Mouse (Mus musculus): ENCODE data around the gene Papola.

DNA sequence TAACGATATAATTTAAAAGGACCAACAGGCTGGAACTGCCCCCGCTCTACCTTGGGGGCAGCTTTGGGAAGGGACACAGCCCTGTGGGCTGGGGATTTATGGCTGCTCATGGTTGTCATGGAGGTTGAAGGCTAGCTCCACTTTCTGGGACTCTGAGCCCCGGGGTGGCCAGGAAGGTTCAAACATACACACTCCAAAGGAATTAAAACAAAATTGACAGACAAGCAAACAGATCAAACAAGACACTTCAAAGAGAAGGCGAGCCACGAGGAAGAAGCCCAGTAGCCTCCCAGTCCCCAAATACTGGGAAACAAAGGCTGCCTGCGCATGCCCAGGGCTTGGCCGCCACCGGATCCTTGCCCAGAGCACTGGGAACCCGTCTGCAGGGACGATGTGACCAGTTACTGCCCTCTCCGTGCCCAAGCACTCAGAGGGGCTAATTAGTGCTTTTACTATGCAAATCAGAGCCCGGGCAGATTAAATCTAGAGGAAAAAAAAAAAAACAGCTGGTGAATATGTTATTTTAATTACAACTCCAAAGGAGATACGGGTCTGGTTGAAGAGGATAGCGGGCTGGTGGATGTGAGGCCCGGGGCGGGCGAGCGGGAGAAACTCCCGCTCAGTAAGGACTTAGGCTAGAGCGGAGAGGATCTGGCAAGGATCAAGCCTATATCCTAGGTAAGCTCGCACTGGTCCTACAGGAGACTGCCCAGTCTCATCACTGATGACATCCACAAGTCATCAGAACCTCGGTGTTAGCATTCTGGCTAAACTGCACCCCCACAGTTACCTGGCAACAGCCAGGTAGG, 100.2 kb downstream of the Papola start:
- no peak for TF ChIP-seq CHD2 (IDR thresholded peaks at IDR 0.05; ENCODE audit: low read depth, low read length)
- no peak for TF ChIP-seq MAFK (IDR thresholded peaks at IDR 0.05; ENCODE audit: insufficient read depth, low read depth, low read length)
- TF ChIP-seq ZNF384 (IDR thresholded peaks at IDR 0.05; ENCODE audit: low read depth, low read length), result no peak
